Mouse (Mus musculus): ENCODE data around the gene Tdrd1. TPM values are rescaled to one million over a fixed set of nuclear protein-coding genes. Genes with fewer than 3 reads are reported as not detected.
A peak's percentile ranks its signal among the peaks of the same experiment; 100 is the strongest.

Gene Tdrd1
- polyA plus RNA-seq, 1 experiment from 2014 or later = 0.97 TPM

DNA sequence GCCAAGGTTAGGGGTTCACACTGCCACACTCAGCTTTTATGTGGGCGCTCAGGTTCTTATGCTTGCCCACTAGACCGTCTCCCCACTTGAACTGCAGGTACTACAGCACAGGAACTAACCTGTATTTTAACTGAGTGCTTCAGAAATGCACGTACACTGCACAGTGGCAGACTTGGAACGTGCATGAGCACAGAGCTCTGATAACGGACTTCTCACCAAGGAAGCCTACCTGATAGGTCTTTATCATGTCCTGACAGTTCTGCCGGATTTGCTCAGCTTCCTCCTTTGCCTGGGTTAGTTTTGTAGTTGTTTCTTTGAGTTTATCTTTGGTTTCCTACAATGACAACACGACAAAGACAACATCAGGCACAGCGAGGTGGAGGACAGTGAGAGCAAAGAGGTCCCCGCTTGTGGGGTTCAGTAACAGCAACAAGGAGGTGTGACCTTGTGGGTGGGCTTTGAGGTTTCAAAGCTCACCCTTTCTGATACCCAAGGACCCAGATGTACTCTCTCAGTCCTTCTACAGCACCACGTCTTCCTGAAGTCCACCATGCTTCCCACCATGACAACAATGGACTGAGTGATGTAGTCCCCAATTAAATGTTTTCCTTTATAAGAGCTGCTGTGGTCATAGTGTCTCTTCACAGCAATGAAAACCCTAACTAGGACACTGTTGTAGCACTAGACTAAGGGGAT lies 24.2 kb upstream of the Tdrd1 start:
- 92% methylated on average over 10 of the region's 10 CpGs for WGBS
- no peaks in the 10 kb centered on the region for H3K9me3 ChIP-seq (ENCODE audit: control insufficient read depth, low read length)
- DNase-seq (ENCODE audit: low spot score) (no peak), ATAC-seq (ENCODE audit: insufficient read depth, low FRiP score, low TSS enrichment) (no peak)
- no peak overlapping the region for H3K4me2 ChIP-seq (ENCODE audit: low read depth)
- no peaks in the 10 kb centered on the region for H3K4me1 ChIP-seq (ENCODE audit: control insufficient read depth, insufficient read depth, low read length)
- peaks cover 9% of the 10 kb centered on the region for H3K36me3 ChIP-seq (ENCODE audit: control insufficient read depth, insufficient read depth, low read length)
- H3K9ac ChIP-seq (ENCODE audit: low read length) = no peak overlapping the region
- H3K27ac ChIP-seq (ENCODE audit: low read depth, low read length) = no peak overlapping the region
- no peak overlapping the region for H3K4me3 ChIP-seq (ENCODE audit: low read depth, low read length)
- no peaks in the 10 kb centered on the region for H3K27me3 ChIP-seq (ENCODE audit: control insufficient read depth, insufficient read depth, low read length)

DNA sequence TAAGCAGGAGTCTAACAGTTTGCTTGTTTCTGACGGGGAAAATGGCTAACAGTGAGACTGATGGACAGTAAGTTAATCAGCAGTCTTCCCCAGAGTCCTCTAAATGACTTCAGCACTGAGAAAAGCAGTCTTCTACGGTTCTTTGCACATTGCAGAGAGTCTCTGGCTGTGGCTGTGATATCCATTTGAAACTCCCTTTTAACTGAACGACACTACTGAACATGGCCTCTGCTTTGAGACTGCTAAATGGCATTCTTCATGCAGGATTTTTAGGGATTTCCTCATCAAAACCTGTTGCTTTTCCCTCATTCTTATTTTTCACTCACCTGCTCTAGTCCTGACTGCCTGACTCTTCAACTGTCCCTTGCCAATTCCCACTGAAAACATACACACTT lies 23.7 kb upstream of the Tdrd1 start:
- Histone ChIP-seq H3K27ac (ENCODE audit: low read depth, low read length) (no peak overlapping the region), H3K9me3 (ENCODE audit: control insufficient read depth, low read length) (no peaks in the 10 kb centered on the region), H3K4me2 (ENCODE audit: low read depth) (no peak overlapping the region), H3K4me1 (ENCODE audit: control insufficient read depth, insufficient read depth, low read length) (no peaks in the 10 kb centered on the region), H3K27me3 (ENCODE audit: control insufficient read depth, insufficient read depth, low read length) (no peaks in the 10 kb centered on the region), H3K9ac (ENCODE audit: low read length) (no peak overlapping the region), H3K36me3 (ENCODE audit: control insufficient read depth, insufficient read depth, low read length) (peaks cover 11% of the 10 kb centered on the region), H3K4me3 (ENCODE audit: low read depth, low read length) (no peak overlapping the region)
- ATAC-seq (ENCODE audit: insufficient read depth, low FRiP score, low TSS enrichment) = no peak
- DNase-seq (ENCODE audit: low spot score) = no peak
- 90% methylated on average over 3 of the region's 3 CpGs for WGBS

DNA sequence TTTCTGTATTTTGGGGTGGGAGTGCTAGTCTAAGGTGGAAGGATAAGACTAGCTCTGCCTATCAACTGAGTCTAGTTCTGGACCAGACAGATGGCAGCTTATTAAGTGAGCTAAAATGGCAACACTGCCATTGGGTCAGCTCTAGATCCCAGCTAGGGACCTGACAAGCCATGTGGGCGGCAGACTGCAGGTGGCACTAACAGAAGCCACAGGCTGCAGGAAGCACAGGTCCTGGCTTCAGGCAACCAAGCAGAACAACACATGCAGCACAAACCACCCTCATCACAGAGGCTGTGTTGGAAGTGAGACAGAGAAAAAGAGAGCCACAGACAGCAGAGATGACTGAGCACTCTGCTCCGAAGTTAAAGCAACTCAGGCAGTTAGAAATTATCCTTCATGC lies 20.6 kb upstream of the Tdrd1 start:
- Histone ChIP-seq H3K9me3 (ENCODE audit: control insufficient read depth, low read length) (no peaks in the 10 kb centered on the region), H3K4me2 (ENCODE audit: low read depth) (no peak overlapping the region), H3K9ac (ENCODE audit: low read length) (no peak overlapping the region), H3K36me3 (ENCODE audit: control insufficient read depth, insufficient read depth, low read length) (peaks cover 5% of the 10 kb centered on the region; the same call in 1 of the 2 replicates), H3K4me1 (ENCODE audit: control insufficient read depth, insufficient read depth, low read length) (no peaks in the 10 kb centered on the region), H3K27ac (ENCODE audit: low read depth, low read length) (no peak overlapping the region), H3K4me3 (ENCODE audit: low read depth, low read length) (no peak overlapping the region), H3K27me3 (ENCODE audit: control insufficient read depth, insufficient read depth, low read length) (no peaks in the 10 kb centered on the region)
- ATAC-seq (ENCODE audit: insufficient read depth, low FRiP score, low TSS enrichment) (no peak), DNase-seq (ENCODE audit: low spot score) (no peak)
- WGBS = 78% methylated on average over 2 of the region's 2 CpGs

DNA sequence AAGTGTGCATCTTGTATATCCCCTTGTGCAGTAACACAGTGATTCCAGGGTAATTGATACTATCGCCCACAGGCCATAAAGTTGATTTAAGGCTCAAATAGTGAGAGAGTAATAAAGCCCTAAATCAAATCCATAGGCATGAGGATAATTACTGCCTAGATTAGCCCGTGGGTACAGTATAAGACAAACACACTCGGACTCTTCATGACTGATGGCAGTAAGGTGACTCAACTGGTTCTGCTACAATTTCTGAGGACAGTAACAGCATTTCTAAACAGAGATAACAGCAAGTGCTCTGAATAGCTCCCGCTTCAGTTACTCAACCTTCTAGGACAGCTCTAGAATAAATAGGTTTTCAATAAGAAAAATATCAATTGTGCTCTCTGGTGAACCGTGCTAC lies 18.9 kb upstream of the Tdrd1 start:
- no peak overlapping the region for H3K27ac ChIP-seq (ENCODE audit: low read depth, low read length)
- H3K9me3 ChIP-seq (ENCODE audit: control insufficient read depth, low read length) = no peaks in the 10 kb centered on the region
- no peaks in the 10 kb centered on the region for H3K4me1 ChIP-seq (ENCODE audit: control insufficient read depth, insufficient read depth, low read length)
- DNase-seq (ENCODE audit: low spot score) = no peak
- no peak overlapping the region for H3K9ac ChIP-seq (ENCODE audit: low read length)
- H3K4me2 ChIP-seq (ENCODE audit: low read depth) = no peak overlapping the region
- ATAC-seq (ENCODE audit: insufficient read depth, low FRiP score, low TSS enrichment) = no peak
- peaks cover 2% of the 10 kb centered on the region; the same call in 1 of the 2 replicates for H3K36me3 ChIP-seq (ENCODE audit: control insufficient read depth, insufficient read depth, low read length)
- WGBS = 66% methylated on average over 5 of the region's 5 CpGs
- no peaks in the 10 kb centered on the region for H3K27me3 ChIP-seq (ENCODE audit: control insufficient read depth, insufficient read depth, low read length)
- no peak overlapping the region for H3K4me3 ChIP-seq (ENCODE audit: low read depth, low read length)

DNA sequence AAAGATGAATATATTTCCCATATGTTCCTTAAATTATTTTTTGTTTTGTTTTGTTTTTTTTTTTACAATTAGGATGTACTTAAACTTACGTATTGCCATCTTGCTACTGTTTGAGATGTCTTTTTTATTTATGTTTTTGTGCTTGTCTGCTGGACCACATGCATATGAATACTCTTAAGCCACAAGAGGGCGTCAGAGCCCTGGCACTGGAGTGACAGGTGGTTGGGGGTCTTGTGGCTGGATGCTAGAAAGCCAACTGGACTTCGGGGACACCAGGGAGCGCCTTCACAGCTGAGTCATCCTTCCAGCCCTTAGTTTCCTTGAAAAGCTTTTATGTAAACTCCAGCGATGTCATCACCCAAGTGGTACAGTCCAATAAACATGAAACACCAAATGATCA lies 17.2 kb upstream of the Tdrd1 start:
- no peak for ATAC-seq (ENCODE audit: insufficient read depth, low FRiP score, low TSS enrichment)

DNA sequence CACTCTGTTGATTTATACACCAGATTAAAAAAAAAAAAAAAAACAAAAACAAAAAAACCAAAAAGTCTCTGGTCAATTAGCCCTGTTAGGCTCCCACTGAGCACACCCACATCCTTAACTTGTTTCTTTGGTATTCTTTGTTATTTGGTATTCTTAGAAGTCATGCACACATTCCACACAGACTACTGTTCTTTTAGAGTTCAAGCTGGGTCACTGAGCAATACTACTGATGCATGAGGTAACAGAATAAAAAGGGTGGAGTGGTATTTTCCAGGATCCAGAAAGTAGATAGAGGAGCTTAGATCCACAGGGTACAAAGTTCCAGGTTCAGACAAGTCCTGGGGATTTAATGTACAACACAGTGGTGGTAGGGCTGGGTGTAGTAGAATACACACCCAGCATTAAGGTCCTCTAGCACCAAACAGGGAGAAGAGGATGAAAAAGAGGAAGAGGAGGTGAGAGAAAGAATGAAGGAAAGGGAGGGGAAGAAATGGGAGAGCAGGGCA lies 15.3 kb upstream of the Tdrd1 start:
- no peak for DNase-seq (ENCODE audit: low spot score)
- Histone ChIP-seq H3K4me2 (ENCODE audit: low read depth) (no peak overlapping the region), H3K27ac (ENCODE audit: low read depth, low read length) (no peak overlapping the region), H3K4me3 (ENCODE audit: low read depth, low read length) (no peak overlapping the region), H3K9me3 (ENCODE audit: control insufficient read depth, low read length) (no peaks in the 10 kb centered on the region), H3K9ac (ENCODE audit: low read length) (no peak overlapping the region), H3K4me1 (ENCODE audit: control insufficient read depth, insufficient read depth, low read length) (no peaks in the 10 kb centered on the region), H3K36me3 (ENCODE audit: control insufficient read depth, insufficient read depth, low read length) (peaks cover 2% of the 10 kb centered on the region; the same call in 1 of the 2 replicates), H3K27me3 (ENCODE audit: control insufficient read depth, insufficient read depth, low read length) (no peaks in the 10 kb centered on the region)
- ATAC-seq (ENCODE audit: insufficient read depth, low FRiP score, low TSS enrichment) = no peak

More for the DNA sequence above, 17.2 kb upstream of the Tdrd1 start:
- H3K36me3 ChIP-seq (ENCODE audit: control insufficient read depth, insufficient read depth, low read length) = peaks cover 2% of the 10 kb centered on the region; the same call in 1 of the 2 replicates
- H3K9me3 ChIP-seq (ENCODE audit: control insufficient read depth, low read length) = no peaks in the 10 kb centered on the region
- 57% methylated on average over 5 of the region's 5 CpGs for WGBS
- DNase-seq (ENCODE audit: low spot score) = no peak
- H3K4me1 ChIP-seq (ENCODE audit: control insufficient read depth, insufficient read depth, low read length) = no peaks in the 10 kb centered on the region
- no peak overlapping the region for H3K4me3 ChIP-seq (ENCODE audit: low read depth, low read length)
- H3K4me2 ChIP-seq (ENCODE audit: low read depth) = no peak overlapping the region
- H3K9ac ChIP-seq (ENCODE audit: low read length) = no peak overlapping the region
- no peaks in the 10 kb centered on the region for H3K27me3 ChIP-seq (ENCODE audit: control insufficient read depth, insufficient read depth, low read length)
- H3K27ac ChIP-seq (ENCODE audit: low read depth, low read length) = no peak overlapping the region

DNA sequence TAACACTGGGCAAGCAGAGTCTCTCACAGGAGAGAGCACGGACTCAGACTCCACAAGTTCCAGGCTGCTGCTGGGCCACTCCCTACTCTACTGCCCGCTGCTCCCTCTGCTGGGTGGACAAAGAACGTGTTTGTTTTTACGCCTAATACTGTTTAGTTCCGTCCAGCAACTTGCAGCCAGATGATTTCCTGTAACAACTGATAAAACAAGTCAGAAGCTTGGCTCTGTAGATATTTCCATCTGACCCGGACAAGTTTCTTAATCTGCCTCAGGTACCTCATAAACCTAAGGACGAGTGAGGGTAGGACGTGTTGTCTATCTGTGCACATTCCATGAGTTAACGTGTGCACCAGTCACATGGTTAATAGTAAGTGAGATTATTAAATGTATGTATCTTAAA lies 14.4 kb upstream of the Tdrd1 start:
- no peak overlapping the region for H3K4me2 ChIP-seq (ENCODE audit: low read depth)
- peaks cover 2% of the 10 kb centered on the region; the same call in 1 of the 2 replicates for H3K36me3 ChIP-seq (ENCODE audit: control insufficient read depth, insufficient read depth, low read length)
- H3K27me3 ChIP-seq (ENCODE audit: control insufficient read depth, insufficient read depth, low read length) = no peaks in the 10 kb centered on the region
- no peak overlapping the region for H3K4me3 ChIP-seq (ENCODE audit: low read depth, low read length)
- H3K9me3 ChIP-seq (ENCODE audit: control insufficient read depth, low read length) = no peaks in the 10 kb centered on the region
- H3K27ac ChIP-seq (ENCODE audit: low read depth, low read length) = no peak overlapping the region
- no peaks in the 10 kb centered on the region; the same call in 1 of the 2 replicates for H3K4me1 ChIP-seq (ENCODE audit: control insufficient read depth, insufficient read depth, low read length)
- 48% methylated on average over 9 of the region's 9 CpGs for WGBS
- H3K9ac ChIP-seq (ENCODE audit: low read length) = no peak overlapping the region
- ATAC-seq (ENCODE audit: insufficient read depth, low FRiP score, low TSS enrichment) (no peak), DNase-seq (ENCODE audit: low spot score) (peak; percentile 59)

DNA sequence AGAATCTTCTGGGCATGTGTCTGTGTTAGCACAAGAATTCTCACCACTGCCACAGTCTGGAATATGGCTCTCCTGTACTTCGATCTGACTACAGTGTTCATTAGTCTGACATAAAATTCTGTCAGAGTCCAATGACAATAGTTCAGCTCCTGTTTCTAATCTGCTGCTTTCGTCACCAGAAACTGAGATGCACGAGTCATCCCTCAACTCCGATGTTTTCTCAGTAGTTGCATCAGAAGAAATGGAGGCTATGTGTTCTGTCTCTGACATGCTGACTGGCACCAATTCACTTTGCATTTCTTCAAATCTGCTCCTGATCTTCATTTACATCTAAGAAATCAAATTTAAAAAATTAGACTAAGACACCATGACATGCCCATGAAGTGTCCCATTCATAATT lies 12.6 kb upstream of the Tdrd1 start:
- no peaks in the 10 kb centered on the region; the same call in 1 of the 2 replicates for H3K36me3 ChIP-seq (ENCODE audit: control insufficient read depth, insufficient read depth, low read length)
- DNase-seq (ENCODE audit: low spot score) (no peak), ATAC-seq (ENCODE audit: insufficient read depth, low FRiP score, low TSS enrichment) (no peak)
- no peak overlapping the region for H3K9ac ChIP-seq (ENCODE audit: low read length)
- no peak overlapping the region for H3K4me2 ChIP-seq (ENCODE audit: low read depth)
- no peaks in the 10 kb centered on the region for H3K27me3 ChIP-seq (ENCODE audit: control insufficient read depth, insufficient read depth, low read length)
- no peak overlapping the region for H3K27ac ChIP-seq (ENCODE audit: low read depth, low read length)
- WGBS = 91% methylated on average over 4 of the region's 4 CpGs
- H3K4me1 ChIP-seq (ENCODE audit: control insufficient read depth, insufficient read depth, low read length) = no peaks in the 10 kb centered on the region; the same call in 1 of the 2 replicates
- no peak overlapping the region for H3K4me3 ChIP-seq (ENCODE audit: low read depth, low read length)
- no peaks in the 10 kb centered on the region for H3K9me3 ChIP-seq (ENCODE audit: control insufficient read depth, low read length)

DNA sequence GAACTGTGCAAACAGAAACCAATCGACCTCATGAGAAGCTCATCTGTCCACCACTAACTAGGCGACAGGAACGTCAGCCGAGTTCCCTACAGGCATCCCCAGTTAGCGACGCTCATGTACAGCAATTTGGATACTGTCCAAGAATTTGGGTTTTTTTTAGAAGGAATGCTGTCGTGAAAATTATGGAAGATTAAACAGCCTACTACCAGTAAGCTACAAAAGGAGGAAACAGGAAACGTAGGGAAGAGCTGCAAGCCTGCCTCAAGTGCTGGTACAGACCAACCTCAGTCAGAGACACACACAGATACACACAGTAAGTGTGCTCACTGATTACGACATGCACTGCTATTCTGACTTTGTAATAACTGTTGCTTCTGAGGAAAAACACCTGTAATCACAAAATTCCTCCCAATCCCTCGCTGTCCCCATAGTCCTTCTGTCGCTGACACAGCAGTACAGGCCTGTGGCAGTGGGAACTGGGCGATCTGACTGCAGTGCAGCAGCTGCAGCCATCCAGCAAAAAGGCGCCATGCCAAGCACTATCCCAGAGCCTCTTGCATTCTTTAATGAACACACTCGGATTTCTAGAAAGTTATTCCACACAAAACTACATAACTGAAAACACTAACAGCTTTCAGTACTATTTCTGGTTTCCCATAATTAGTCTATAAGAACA lies 8.0 kb upstream of the Tdrd1 start:
- Histone ChIP-seq H3K27me3 (ENCODE audit: control insufficient read depth, insufficient read depth, low read length) (no peaks in the 10 kb centered on the region), H3K9ac (ENCODE audit: low read length) (no peak overlapping the region), H3K9me3 (ENCODE audit: control insufficient read depth, low read length) (no peaks in the 10 kb centered on the region), H3K4me3 (ENCODE audit: low read depth, low read length) (no peak overlapping the region), H3K27ac (ENCODE audit: low read depth, low read length) (no peak overlapping the region), H3K4me2 (ENCODE audit: low read depth) (no peak overlapping the region), H3K4me1 (ENCODE audit: control insufficient read depth, insufficient read depth, low read length) (peaks cover 2% of the 10 kb centered on the region; the same call in 1 of the 2 replicates), H3K36me3 (ENCODE audit: control insufficient read depth, insufficient read depth, low read length) (no peaks in the 10 kb centered on the region)
- ATAC-seq (ENCODE audit: insufficient read depth, low FRiP score, low TSS enrichment) = no peak
- DNase-seq (ENCODE audit: low spot score) = no peak
- 78% methylated on average over 14 of the region's 14 CpGs for WGBS

Measured in neural tube, embryonic 11.5 days (tissue).